Mouse (Mus musculus) testis, postnatal 14 days (tissue): ENCODE measurements around the gene Gm3072.
A peak's percentile ranks its signal among the peaks of the same experiment; 100 is the strongest.
"Not testable (repeated sequence)": the region's sequence is repeated elsewhere in the genome, so short reads cannot be mapped to it uniquely, and the experiment has no call there.

Experiments used
- DNase-seq: peaks from one replicate; pipeline ENCODE4 v3.0.0; 2021; ENCODE audit warnings: low spot score

The Gm3072 gene

DNA sequence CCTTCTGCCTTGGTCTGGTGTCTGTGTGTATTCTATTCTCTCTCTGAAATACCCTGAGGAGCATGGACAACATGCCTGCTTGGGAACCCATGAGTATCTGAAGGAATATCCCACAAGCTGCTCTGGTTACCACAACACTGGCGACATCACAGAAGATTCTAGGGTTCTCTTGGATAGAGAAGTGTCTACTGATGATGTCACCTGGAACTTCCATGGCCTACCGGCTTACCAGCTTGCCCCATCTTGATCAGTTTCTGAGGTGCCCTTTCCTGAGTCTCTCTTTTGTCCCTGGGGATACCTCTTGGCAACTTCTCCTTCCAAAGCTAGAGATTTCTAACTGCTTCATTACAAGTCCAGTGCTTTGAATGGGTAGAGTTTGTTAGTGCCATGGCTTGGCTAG is at the start of gene Gm3072:
Gm3072 (minus strand) TSS at position 101 of the 400 bp plus-strand sequence.
- not testable (repeated sequence) for DNase-seq

DNA sequence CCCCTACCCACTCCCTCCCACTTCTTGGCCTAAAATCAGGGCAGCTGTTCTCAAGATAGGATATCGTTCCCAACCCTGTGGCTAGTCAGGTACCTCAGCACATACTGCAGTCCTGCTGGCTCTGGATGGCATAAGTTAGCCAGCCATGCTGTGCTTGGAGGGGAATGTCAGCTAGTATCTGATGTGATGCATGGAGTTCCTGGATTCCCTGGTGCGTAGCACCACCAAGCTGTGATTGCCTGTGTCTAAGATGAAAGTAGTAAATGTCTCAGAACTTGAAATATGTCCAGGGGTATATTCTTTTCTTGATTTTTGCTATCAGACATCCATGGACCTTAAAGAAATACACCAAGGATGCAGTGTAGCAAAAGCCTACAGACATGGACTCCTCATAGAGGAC is 23.8 kb upstream of the Gm3072 start:
- DNase-seq, result not testable (repeated sequence)

- not testable (repeated sequence) for DNase-seq
Measured at GRCm38 (mm10) chr14:41646387-41646786, 22.0 kb upstream of the Gm3072 start, which contains the start of gene Gm3676. Gm3676 (minus strand) TSS chr14:41646487.

GRCm38 (mm10) chr14:41630144-41630543 is 5.7 kb upstream of the Gm3072 start:
- not testable (repeated sequence) for DNase-seq

DNA sequence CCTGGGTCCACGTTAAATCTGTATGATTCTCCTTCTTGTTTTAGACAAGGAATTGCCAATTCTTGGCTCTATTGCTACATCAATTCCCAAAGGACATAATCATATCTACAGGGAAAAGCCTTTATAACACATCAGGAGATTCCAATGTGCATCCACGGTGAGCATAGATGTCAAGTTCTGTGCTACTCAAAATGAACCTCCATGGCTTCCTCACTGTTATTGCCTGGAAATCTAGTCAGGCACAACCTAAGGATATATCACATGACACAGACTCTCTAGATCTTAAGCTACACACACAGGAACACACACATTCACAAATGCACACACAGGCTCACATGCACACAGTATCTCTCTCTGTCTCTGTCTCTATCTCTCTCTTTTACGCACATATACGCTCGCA is 1.9 kb downstream of the Gm3072 start:
- peak; percentile 3 for DNase-seq

DNA sequence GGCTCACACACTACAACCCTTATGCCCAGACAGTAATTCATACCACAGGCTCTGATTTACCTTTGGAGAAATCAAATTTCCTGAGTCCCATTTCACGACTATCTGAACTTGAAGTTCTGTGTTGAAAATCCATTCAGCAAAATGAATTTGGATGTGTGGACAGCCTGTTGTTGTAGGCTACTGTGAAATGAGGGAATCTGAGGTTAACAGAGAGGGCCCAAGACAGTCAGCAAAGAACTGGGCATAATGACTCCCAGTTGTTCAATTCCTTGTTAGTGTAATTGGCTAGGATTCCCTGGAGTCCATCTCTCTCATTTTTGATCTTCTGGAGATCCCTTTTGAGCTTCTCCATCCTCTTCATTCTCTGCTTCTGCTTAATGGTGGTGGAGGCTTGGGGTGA is 13.7 kb downstream of the Gm3072 start:
- DNase-seq, result peak; percentile 7

DNA sequence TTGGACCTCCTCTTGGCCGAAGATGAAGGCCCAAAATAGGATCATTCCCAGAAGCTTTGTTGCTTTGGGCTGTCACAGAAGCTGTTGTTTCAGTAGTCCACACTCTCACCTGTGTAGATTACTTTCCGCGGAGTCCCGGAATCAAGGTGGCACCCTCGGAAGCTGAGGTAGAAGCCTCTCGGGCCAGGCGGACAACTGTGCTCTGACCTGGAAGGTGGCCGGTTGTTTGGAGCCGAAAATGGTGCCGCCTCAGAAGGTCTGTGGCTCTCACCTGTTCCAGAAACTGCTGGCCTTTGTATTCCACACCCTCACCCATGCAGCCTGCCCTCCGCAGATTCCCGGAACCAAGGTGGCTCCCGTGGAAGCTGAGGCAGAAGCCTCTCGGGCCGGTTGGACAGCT is 23.5 kb downstream of the Gm3072 start:
- DNase-seq, result not testable (repeated sequence)

DNA sequence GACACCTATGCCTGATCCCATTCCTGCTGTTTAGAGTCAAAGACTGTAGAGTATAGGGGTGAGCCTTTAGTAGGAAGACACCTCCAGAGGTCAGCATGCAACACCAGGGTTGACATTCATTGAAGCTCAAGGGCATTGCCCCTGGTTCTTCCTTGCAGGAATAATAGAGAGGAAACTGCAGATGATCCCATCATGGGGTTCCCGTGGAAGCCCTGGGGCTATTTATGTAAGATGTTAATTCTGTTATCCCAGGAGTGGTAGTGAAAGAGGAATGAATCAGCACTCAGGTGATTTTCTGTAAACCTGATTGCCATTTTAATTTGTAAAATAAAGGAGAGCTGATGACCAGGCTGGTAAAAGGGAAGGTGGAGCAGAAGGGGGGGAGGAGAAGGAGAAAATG is 38.1 kb downstream of the Gm3072 start:
- not testable (repeated sequence) for DNase-seq

GRCm38 (mm10) chr14:41572911-41573310 is 51.5 kb downstream of the Gm3072 start, which contains the start of gene 1700049E17Rik2:
1700049E17Rik2 (plus strand) TSS chr14:41573211.
- DNase-seq, result not testable (repeated sequence)
